Mouse (Mus musculus) intestine, embryonic 14.5 days (tissue): ENCODE data around the gene Gm44596. TPM values are rescaled to one million over a fixed set of nuclear protein-coding genes. Genes with fewer than 3 reads are reported as not detected.
"Not testable (repeated sequence)": the region's sequence is repeated elsewhere in the genome, so short reads cannot be mapped to it uniquely, and the experiment has no call there.

Experiments used
- ATAC-seq: fragments of 200-750 bp; cut with Nextera tagmentation; replicated peaks from 2 replicates; pipeline ENCODE4 v1.8.0; 2017; ENCODE audit warnings: low read depth, moderate number of reproducible peaks, moderate TSS enrichment, moderate library complexity; ENCODE audit not compliant: low FRiP score, low TSS enrichment
- DNase-seq: peaks from one replicate; pipeline ENCODE4 v3.0.0-alpha.2; 2018; ENCODE audit warnings: low spot score
- H3K27ac ChIP-seq: fragments of 300-500 bp; sonication (generic); 2 replicates; pipeline ENCODE4 v1.5.1; 2014; ENCODE audit warnings: low read depth, mild to moderate bottlenecking, control low read depth
- H3K27me3 ChIP-seq: fragments of 300-500 bp; sonication (generic); replicated peaks from 2 replicates; pipeline ENCODE4 v1.6.1; 2014; ENCODE audit warnings: low read length, control low read depth; ENCODE audit not compliant: control insufficient read depth, insufficient read depth
- H3K36me3 ChIP-seq: fragments of 300-500 bp; sonication (generic); 2 replicates; pipeline ENCODE4 v1.6.1; 2014; ENCODE audit warnings: low read length, control low read depth; ENCODE audit not compliant: control insufficient read depth, insufficient read depth
- H3K4me1 ChIP-seq: fragments of 300-500 bp; sonication (generic); replicated peaks from 2 replicates; pipeline ENCODE4 v1.6.1; 2014; ENCODE audit warnings: low read length, control low read depth, mixed read lengths; ENCODE audit not compliant: control insufficient read depth, insufficient read depth
- H3K4me2 ChIP-seq: fragments of 300-500 bp; sonication (generic); 2 replicates; pipeline ENCODE4 v1.6.1; 2014; ENCODE audit warnings: low read length
- H3K4me3 ChIP-seq: fragments of 300-500 bp; sonication (generic); 2 replicates; pipeline ENCODE4 v1.5.1; 2014; ENCODE audit warnings: low read depth, low read length, control low read depth, mixed read lengths
- H3K9ac ChIP-seq: fragments of 300-500 bp; sonication (generic); 2 replicates; pipeline ENCODE4 v1.6.1; 2014; ENCODE audit warnings: mild to moderate bottlenecking, low read length
- H3K9me3 ChIP-seq: fragments of 300-500 bp; sonication (generic); 2 replicates; pipeline ENCODE4 v1.6.1; 2016; ENCODE audit warnings: low read length, control low read depth; ENCODE audit not compliant: control insufficient read depth
- WGBS: fragments of 180-500 bp; shearing (Covaris S2); extraction: QIAGEN DNeasy Blood & Tissue Kit; methylation state at CpG from one replicate; pipeline ENCODE4 v1.1.7; 2014; 5-methylcytosine and 5-hydroxymethylcytosine counted together
- polyA plus RNA-seq: library from polyadenylated mRNA; unstranded; fragments of >200 nt; fragmentation: Nextera tagmentation; extraction: Ambion mirVana; gene quantifications from 2 replicates; pipeline ENCODE4 v1.2.1, GENCODE M21; 2014

Gene Gm44596
- polyA plus RNA-seq, 1 experiment from 2014 or later = not detected

- H3K36me3 ChIP-seq = peaks cover 58% of the 10 kb centered on the region
- peaks cover 8% of the 10 kb centered on the region for H3K4me1 ChIP-seq
- no peak overlapping the region for H3K4me2 ChIP-seq
- no peak for ATAC-seq
- WGBS = 89% methylated on average over 5 of the region's 5 CpGs
- H3K27me3 ChIP-seq = no peaks in the 10 kb centered on the region
- no peak overlapping the region for H3K9ac ChIP-seq
- H3K9me3 ChIP-seq = no peaks in the 10 kb centered on the region
- H3K4me3 ChIP-seq = no peak overlapping the region
- DNase-seq = no peak
- H3K27ac ChIP-seq = no peak overlapping the region
Observed at GRCm38 (mm10) chr6:128366466-128366865, 8.8 kb upstream of the Gm44596 start.

- Histone ChIP-seq H3K4me3 (no peak overlapping the region), H3K36me3 (peaks cover 94% of the 10 kb centered on the region), H3K9ac (no peak overlapping the region), H3K9me3 (no peaks in the 10 kb centered on the region), H3K4me2 (no peak overlapping the region), H3K27ac (no peak overlapping the region), H3K27me3 (no peaks in the 10 kb centered on the region), H3K4me1 (no peaks in the 10 kb centered on the region)
- ATAC-seq = no peak
- WGBS = 94% methylated on average over 5 of the region's 5 CpGs
- DNase-seq = no peak
Observed at GRCm38 (mm10) chr6:128370040-128370439, 5.3 kb upstream of the Gm44596 start.

- Histone ChIP-seq H3K9me3 (no peaks in the 10 kb centered on the region), H3K27me3 (no peaks in the 10 kb centered on the region), H3K36me3 (peaks cover 47% of the 10 kb centered on the region), H3K9ac (no peak overlapping the region), H3K4me3 (no peak overlapping the region), H3K4me1 (no peaks in the 10 kb centered on the region), H3K4me2 (no peak overlapping the region), H3K27ac (no peak overlapping the region)
- no peak for DNase-seq
- no peak for ATAC-seq
- 91% methylated on average over 17 of the region's 17 CpGs for WGBS
Observed at GRCm38 (mm10) chr6:128376371-128377085, 1.2 kb downstream of the Gm44596 start.

GRCm38 (mm10) chr6:128379636-128380035, 4.3 kb downstream of the Gm44596 start:
- H3K4me2 ChIP-seq = no peak overlapping the region

GRCm38 (mm10) chr6:128380594-128381167, 5.4 kb downstream of the Gm44596 start:
- H3K27ac ChIP-seq, H3K27me3 ChIP-seq, H3K9ac ChIP-seq, H3K9me3 ChIP-seq, H3K36me3 ChIP-seq, DNase-seq, H3K4me1 ChIP-seq, H3K4me3 ChIP-seq, ATAC-seq, H3K4me2 ChIP-seq: not testable (repeated sequence)
- WGBS = 74% methylated on average over 1 of the region's 1 CpGs

More at GRCm38 (mm10) chr6:128379636-128380035, 4.3 kb downstream of the Gm44596 start:
- no peaks in the 10 kb centered on the region for H3K9me3 ChIP-seq
- no peaks in the 10 kb centered on the region for H3K27me3 ChIP-seq
- no peak overlapping the region for H3K27ac ChIP-seq
- no peak overlapping the region for H3K4me3 ChIP-seq
- H3K4me1 ChIP-seq = no peaks in the 10 kb centered on the region
- ATAC-seq (no peak), DNase-seq (no peak)
- no peak overlapping the region for H3K9ac ChIP-seq
- 80% methylated on average over 16 of the region's 16 CpGs for WGBS
- peaks cover 16% of the 10 kb centered on the region for H3K36me3 ChIP-seq

- no peaks in the 10 kb centered on the region for H3K27me3 ChIP-seq
- no peaks in the 10 kb centered on the region for H3K4me1 ChIP-seq
- 70% methylated on average over 3 of the region's 3 CpGs for WGBS
- H3K4me2 ChIP-seq = no peak overlapping the region
- H3K9ac ChIP-seq = no peak overlapping the region
- H3K36me3 ChIP-seq = peaks cover 3% of the 10 kb centered on the region; the same call in 1 of the 2 replicates
- H3K4me3 ChIP-seq = no peak overlapping the region
- ATAC-seq (no peak), DNase-seq (no peak)
- H3K9me3 ChIP-seq = no peaks in the 10 kb centered on the region
- no peak overlapping the region for H3K27ac ChIP-seq
Observed at GRCm38 (mm10) chr6:128381254-128381653, 6.0 kb downstream of the Gm44596 start.

GRCm38 (mm10) chr6:128383752-128384151, 8.4 kb downstream of the Gm44596 start:
- DNase-seq (no peak), ATAC-seq (no peak)
- Histone ChIP-seq H3K9ac (no peak overlapping the region), H3K9me3 (no peaks in the 10 kb centered on the region), H3K4me1 (no peaks in the 10 kb centered on the region), H3K36me3 (no peaks in the 10 kb centered on the region), H3K27ac (no peak overlapping the region), H3K27me3 (no peaks in the 10 kb centered on the region), H3K4me2 (no peak overlapping the region), H3K4me3 (no peak overlapping the region)
- 79% methylated on average over 7 of the region's 7 CpGs for WGBS

- no peak for ATAC-seq
- H3K4me1 ChIP-seq = no peaks in the 10 kb centered on the region
- DNase-seq = no peak
- no peak overlapping the region for H3K9ac ChIP-seq
- H3K4me3 ChIP-seq = no peak overlapping the region
- H3K36me3 ChIP-seq = no peaks in the 10 kb centered on the region
- 67% methylated on average over 1 of the region's 1 CpGs for WGBS
- H3K9me3 ChIP-seq = no peaks in the 10 kb centered on the region
- no peak overlapping the region for H3K4me2 ChIP-seq
- no peaks in the 10 kb centered on the region for H3K27me3 ChIP-seq
- H3K27ac ChIP-seq = no peak overlapping the region
Observed at GRCm38 (mm10) chr6:128385026-128385425, 9.7 kb downstream of the Gm44596 start.

GRCm38 (mm10) chr6:128389185-128389584, 13.9 kb downstream of the Gm44596 start:
- H3K36me3 ChIP-seq = no peaks in the 10 kb centered on the region
- DNase-seq (no peak), ATAC-seq (no peak)
- H3K27ac ChIP-seq = no peak overlapping the region
- H3K27me3 ChIP-seq = no peaks in the 10 kb centered on the region
- H3K9me3 ChIP-seq = no peaks in the 10 kb centered on the region
- 86% methylated on average over 1 of the region's 1 CpGs for WGBS
- no peak overlapping the region for H3K9ac ChIP-seq
- no peak overlapping the region for H3K4me2 ChIP-seq
- no peaks in the 10 kb centered on the region for H3K4me1 ChIP-seq
- no peak overlapping the region for H3K4me3 ChIP-seq
